ENCODE assay signal across 8 mouse cellular contexts in genomic region chrX:52164134-52164737, GRCm38 (mm10). TPM values are rescaled to one million over a fixed set of nuclear protein-coding genes. Genes with fewer than 3 reads are reported as not detected.
DNase-seq lines count a peak whose midpoint lies in the region; ATAC-seq and TF ChIP-seq lines count a peak whose summit lies in the region.

No protein-coding gene starts in this region.

- peaks cover 3 to 6% of the 10 kb centered on the region in 2 experiments; a peak in 2 of 4 replicates for H3K4me1 ChIP-seq in ES-E14 (ENCODE audit: control insufficient read depth in 2 of 2, insufficient read depth in 2 of 2, low read length in 2 of 2, poor library complexity in 1 of 2)
- peaks cover 8% of the 10 kb centered on the region; the same call in 1 of the 2 replicates for H3K4me1 ChIP-seq in forebrain, embryonic 12.5 days
- no peaks in the 10 kb centered on the region for H3K4me1 ChIP-seq in intestine, embryonic 16.5 days (ENCODE audit: control insufficient read depth, insufficient read depth, low read length)

- no peak for DNase-seq in frontal cortex, postnatal 10 days (ENCODE audit: low spot score in 2 of 2)
- DNase-seq in ES-E14 (ENCODE audit: low read depth, low spot score): no peak
- peak; percentile 22 for DNase-seq in lung, postnatal 10 days
- DNase-seq in B cell, adult 2 months: no peak
- DNase-seq in layer of hippocampus, adult 11-12 months (ENCODE audit: low spot score): no peak

- peak overlapping the region; percentile 63 for H3K4me2 ChIP-seq in forebrain, embryonic 12.5 days
- H3K4me2 ChIP-seq in intestine, embryonic 16.5 days (ENCODE audit: low read depth, low read length): peak overlapping the region; percentile 72

- H3K27ac ChIP-seq in ES-E14 (ENCODE audit: insufficient read depth, low read depth, low read length, poor library complexity, severe bottlenecking): no peak overlapping the region
- H3K27ac ChIP-seq in forebrain, embryonic 12.5 days: peak overlapping the region; percentile 77
- no peak overlapping the region for H3K27ac ChIP-seq in intestine, embryonic 16.5 days (ENCODE audit: low read length)

- peak overlapping the region; percentile 81 for H3K9ac ChIP-seq in ES-E14 (ENCODE audit: insufficient read depth, low read depth, low read length, poor library complexity, severe bottlenecking)
- H3K9ac ChIP-seq in forebrain, embryonic 12.5 days: peak overlapping the region; percentile 77
- peak overlapping the region; percentile 69 for H3K9ac ChIP-seq in intestine, embryonic 16.5 days (ENCODE audit: low read depth, low read length)

- H3K9me3 ChIP-seq in ES-E14 (ENCODE audit: control insufficient read depth, insufficient read depth, low read depth, low read length): no peaks in the 10 kb centered on the region
- no peaks in the 10 kb centered on the region for H3K9me3 ChIP-seq in forebrain, embryonic 12.5 days
- no peaks in the 10 kb centered on the region for H3K9me3 ChIP-seq in intestine, embryonic 16.5 days (ENCODE audit: control insufficient read depth, low read length)

- WGBS in forebrain, embryonic 12.5 days: 21% methylated on average over 44 of the region's 44 CpGs
- WGBS in intestine, embryonic 16.5 days: 20% methylated on average over 42 of the region's 44 CpGs

- H3K4me3 ChIP-seq in ES-E14 (ENCODE audit: insufficient read depth in 1 of 2, low read depth in 1 of 2, low read length in 2 of 2, poor library complexity in 1 of 2, severe bottlenecking in 1 of 2): peak overlapping the region; percentile 70 to 72
- peak overlapping the region; percentile 57 for H3K4me3 ChIP-seq in forebrain, embryonic 12.5 days (replicated peaks)
- H3K4me3 ChIP-seq in intestine, embryonic 16.5 days (ENCODE audit: low read length): peak overlapping the region; percentile 58

- H3K36me3 ChIP-seq in ES-E14 (ENCODE audit: control insufficient read depth, insufficient read depth, low read length, poor library complexity, severe bottlenecking): no peaks in the 10 kb centered on the region; the same call in 1 of the 2 replicates
- H3K36me3 ChIP-seq in forebrain, embryonic 12.5 days (replicated peaks): no peaks in the 10 kb centered on the region
- no peaks in the 10 kb centered on the region for H3K36me3 ChIP-seq in intestine, embryonic 16.5 days (ENCODE audit: control insufficient read depth, insufficient read depth, low read length)

- H3K27me3 ChIP-seq in forebrain, embryonic 12.5 days: no peaks in the 10 kb centered on the region; the same call in 1 of the 2 replicates
- H3K27me3 ChIP-seq in intestine, embryonic 16.5 days (replicated peaks; ENCODE audit: control insufficient read depth, insufficient read depth, low read length): 0 out of 2 replicates have a peak, but pooled peaks cover 3% of the 10 kb centered on the region

- peak; percentile 11; the same call in 1 of the 2 replicates for ATAC-seq in frontal cortex, adult (ENCODE audit: low TSS enrichment)
- no peak for ATAC-seq in forebrain, embryonic 12.5 days (ENCODE audit: low FRiP score)
- ATAC-seq in intestine, embryonic 16.5 days: peak; percentile 9

- in situ Hi-C loops in ES-E14 (cut with MboI; ENCODE audit: low sequenced_read_pairs in 2 of 2, unreplicated experiment in 2 of 2): no loop called here

TF ChIP-seq in ES-E14, 5 proteins besides CTCF, POLR2A, EP300 and RAD21:
- TF ChIP-seq CHD2 (IDR thresholded peaks at IDR 0.05; ENCODE audit: low read depth, low read length) (no peak), ZNF384 (IDR thresholded peaks at IDR 0.05; ENCODE audit: low read depth, low read length) (no peak), ZC3H11A (IDR thresholded peaks at IDR 0.05; ENCODE audit: borderline replicate concordance, low read depth, low read length) (no peak), MAFK (IDR thresholded peaks at IDR 0.05; ENCODE audit: insufficient read depth, low read depth, low read length) (no peak), HCFC1 (IDR thresholded peaks at IDR 0.05; ENCODE audit: borderline replicate concordance, insufficient read depth, low read length) (no peak)
TF ChIP-seq in ES-E14: peak in this region for 0.

RNA-seq across cellular contexts. Expression of gene Gpc4, which starts 0.8 kb away (rescaled TPM):
- total RNA-seq in ES-E14 (2012; rRNA removed): 48.4 and 56.5 TPM in 2 replicates
- 60.4 and 74.1 TPM in 2 replicates for polyA plus RNA-seq in forebrain, embryonic 12.5 days (2016; fragmentation: Nextera tagmentation; extraction: Ambion mirVana)
- polyA plus RNA-seq in intestine, embryonic 16.5 days (2015; fragmentation: Nextera tagmentation; extraction: Ambion mirVana): 26.3 and 26.6 TPM in 2 replicates
